In genomic region chr10:125845014-125845514, GRCm38 (mm10) we compare ENCODE assay signal across 9 mouse cellular contexts.
DNase-seq lines count a peak whose midpoint lies in the region; ATAC-seq lines count a peak whose summit lies in the region.
"Had no signal": no experiment of that assay in that cellular context is flagged by ENCODE, and none has a peak within 500 bp of the region (broad histone marks: within the 10 kb centered on the region; RNA-seq: fewer than 3 reads in every experiment).

No protein-coding gene starts in this region.

- DNase-seq in heart, postnatal 10 days: no peak
- DNase-seq in forebrain, embryonic 11.5 days (ENCODE audit: low spot score): peak; percentile 55
- DNase-seq in limb, embryonic 10.5 days (ENCODE audit: low spot score): peak; percentile 55
- peak; percentile 51 for DNase-seq in retina, embryonic 14.5 days (ENCODE audit: low spot score)
- DNase-seq in urinary bladder, postnatal 4 days (ENCODE audit: low spot score in 2 of 2): no peak
- DNase-seq in urinary bladder, adult 2 months (ENCODE audit: low spot score): no peak
- DNase-seq: cerebellum, postnatal 14 days had no signal

- no peak overlapping the region for H3K9ac ChIP-seq in heart, embryonic 16.5 days (ENCODE audit: low read length)
- H3K9ac ChIP-seq in forebrain, embryonic 11.5 days (ENCODE audit: low read length): no peak overlapping the region; the same call in 1 of the 2 replicates

- ATAC-seq in heart, embryonic 16.5 days (replicated peaks; ENCODE audit: extremely low read depth, insufficient read depth, low FRiP score): no peak
- no peak for ATAC-seq in forebrain, embryonic 11.5 days (replicated peaks; ENCODE audit: low FRiP score)
- no peak for ATAC-seq in erythroid progenitor cell, adult 5-6 weeks (replicated peaks; ENCODE audit: low FRiP score, poor library complexity, severe bottlenecking)

- H3K4me3 ChIP-seq in heart, embryonic 16.5 days (ENCODE audit: low read length): peak overlapping the region; percentile 30
- H3K4me3 ChIP-seq in forebrain, embryonic 11.5 days (ENCODE audit: low read depth, low read length): no peak overlapping the region
- H3K4me3 ChIP-seq in limb, embryonic 10.5 days: peak overlapping the region; percentile 34

- peak overlapping the region; percentile 53 for H3K4me2 ChIP-seq in heart, embryonic 16.5 days (ENCODE audit: low read depth, low read length)
- H3K4me2 ChIP-seq in forebrain, embryonic 11.5 days (ENCODE audit: low read depth, low read length, severe bottlenecking): peak overlapping the region; percentile 36

- intact Hi-C loops in heart, postnatal 10 days (cut with DNase I): no loop called here

- peaks cover 4% of the 10 kb centered on the region for H3K4me1 ChIP-seq in heart, embryonic 16.5 days (ENCODE audit: control insufficient read depth, insufficient read depth, low read length)
- no peaks in the 10 kb centered on the region for H3K4me1 ChIP-seq in forebrain, embryonic 11.5 days (replicated peaks; ENCODE audit: control insufficient read depth, insufficient read depth, low read length)
- H3K4me1 ChIP-seq in limb, embryonic 10.5 days: peaks cover 27% of the 10 kb centered on the region

- H3K27me3 ChIP-seq in heart, embryonic 16.5 days (ENCODE audit: control insufficient read depth, insufficient read depth, low read length): peaks cover 5% of the 10 kb centered on the region; the same call in 1 of the 2 replicates
- no peaks in the 10 kb centered on the region for H3K27me3 ChIP-seq in forebrain, embryonic 11.5 days (ENCODE audit: control insufficient read depth, insufficient read depth, low read length)
- no peaks in the 10 kb centered on the region for H3K27me3 ChIP-seq in limb, embryonic 10.5 days (ENCODE audit: low read depth, poor library complexity, severe bottlenecking)

- 8% methylated on average over 19 of the region's 19 CpGs for WGBS in heart, embryonic 16.5 days
- WGBS in forebrain, embryonic 11.5 days: 14% methylated on average over 19 of the region's 19 CpGs
- 11% methylated on average over 19 of the region's 19 CpGs for WGBS in limb, embryonic 10.5 days

- no peak overlapping the region for H3K27ac ChIP-seq in heart, embryonic 16.5 days (ENCODE audit: low read length)
- no peak overlapping the region for H3K27ac ChIP-seq in forebrain, embryonic 11.5 days (ENCODE audit: low read depth, low read length)
- peak overlapping the region; percentile 72 for H3K27ac ChIP-seq in limb, embryonic 10.5 days

- no peaks in the 10 kb centered on the region for H3K9me3 ChIP-seq in heart, embryonic 16.5 days (replicated peaks; ENCODE audit: control insufficient read depth, low read length)
- H3K9me3 ChIP-seq in forebrain, embryonic 11.5 days (ENCODE audit: control insufficient read depth, low read length): no peaks in the 10 kb centered on the region
- no peaks in the 10 kb centered on the region for H3K9me3 ChIP-seq in limb, embryonic 10.5 days (replicated peaks)

- H3K36me3 ChIP-seq in heart, embryonic 16.5 days (ENCODE audit: control insufficient read depth, insufficient read depth): no peaks in the 10 kb centered on the region
- no peaks in the 10 kb centered on the region for H3K36me3 ChIP-seq in forebrain, embryonic 11.5 days (ENCODE audit: control insufficient read depth, insufficient read depth, low read length)
- H3K36me3 ChIP-seq in limb, embryonic 10.5 days: no peaks in the 10 kb centered on the region

Comparison
In these comparisons a context has a peak if more than half of its experiments do, and no peak if none do; other contexts are left out.
1. DNase-seq: peak in forebrain, embryonic 11.5 days (single experiment), limb, embryonic 10.5 days (single experiment) and retina, embryonic 14.5 days (single experiment); none in heart, postnatal 10 days (0 of 2), urinary bladder, postnatal 4 days (0 of 2) and urinary bladder, adult 2 months (single experiment).